Mouse (Mus musculus) T-helper 17 cell (primary cell): ENCODE measurements around the gene Slco4a1.

Experiments used
- in situ Hi-C, 2 experiments: fragments of 300-600 bp; cut with MboI, MseI; formaldehyde crosslinking; loops; 1 replicate in 1 of 2; 2 replicates in 1 of 2; pipeline ENCODE4 v1.15.1; 2025; ENCODE audit warnings: high pct_unique_total_duplicates in 2 of 2

Gene Slco4a1

DNA sequence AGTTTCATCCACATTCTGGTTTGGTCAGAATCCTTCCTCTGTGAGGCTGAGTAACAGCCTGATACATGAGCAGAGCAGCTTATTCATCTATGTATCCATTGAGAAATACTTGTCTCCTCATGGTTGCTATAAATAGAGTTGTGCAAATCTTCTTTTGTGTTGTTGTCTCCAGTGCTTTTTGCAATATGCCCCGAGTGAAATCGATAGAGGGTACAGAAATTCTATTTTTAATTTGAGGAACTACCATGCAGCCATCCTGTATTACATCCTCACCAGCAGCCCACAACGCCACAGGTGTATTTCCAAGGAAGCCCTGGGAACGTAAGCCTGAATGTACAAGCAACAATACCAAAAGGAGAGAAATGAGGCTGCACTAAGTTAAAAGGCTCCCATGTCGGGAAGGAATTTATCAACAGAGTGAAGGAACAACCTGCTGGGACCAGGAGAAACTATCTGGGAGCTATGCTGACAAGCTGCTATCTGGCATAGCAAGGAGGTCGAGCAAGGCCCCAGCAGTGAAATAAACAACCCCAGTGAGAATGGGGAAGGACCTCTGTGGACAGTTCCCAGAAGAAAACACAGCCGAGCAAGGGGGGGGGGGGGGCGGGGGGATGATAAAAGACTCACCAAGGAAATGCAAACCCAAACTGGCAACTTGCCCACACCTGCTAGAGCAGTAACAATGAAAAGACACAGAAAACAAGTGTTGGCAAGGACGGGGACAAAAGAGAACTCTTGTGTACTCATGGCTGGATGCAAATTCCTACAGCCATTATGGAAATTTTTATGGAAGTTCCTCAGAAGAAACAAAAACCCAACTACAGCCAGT is 10.9 kb upstream of the Slco4a1 start:
- in situ Hi-C loops, result no loop called here

DNA sequence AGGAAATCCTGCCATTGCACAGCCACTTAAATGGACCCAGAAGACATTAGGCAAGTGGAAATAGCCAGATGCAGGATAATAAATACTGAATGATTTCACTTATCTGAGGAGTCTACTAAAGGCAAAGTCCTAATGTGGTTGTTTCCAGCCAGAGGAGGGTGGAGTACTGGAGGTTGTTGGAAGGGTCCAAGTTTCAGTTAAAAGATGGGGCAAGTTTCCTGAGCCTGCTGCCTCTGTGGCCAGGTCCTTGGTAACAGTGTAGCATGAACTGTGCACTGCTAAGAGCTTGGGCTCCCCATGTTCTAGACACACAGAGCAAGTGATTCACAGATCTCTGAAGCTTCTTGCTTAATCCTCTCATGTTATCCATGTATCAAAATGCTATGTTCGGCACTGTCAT is 10.1 kb upstream of the Slco4a1 start:
- in situ Hi-C loops, result no loop called here

DNA sequence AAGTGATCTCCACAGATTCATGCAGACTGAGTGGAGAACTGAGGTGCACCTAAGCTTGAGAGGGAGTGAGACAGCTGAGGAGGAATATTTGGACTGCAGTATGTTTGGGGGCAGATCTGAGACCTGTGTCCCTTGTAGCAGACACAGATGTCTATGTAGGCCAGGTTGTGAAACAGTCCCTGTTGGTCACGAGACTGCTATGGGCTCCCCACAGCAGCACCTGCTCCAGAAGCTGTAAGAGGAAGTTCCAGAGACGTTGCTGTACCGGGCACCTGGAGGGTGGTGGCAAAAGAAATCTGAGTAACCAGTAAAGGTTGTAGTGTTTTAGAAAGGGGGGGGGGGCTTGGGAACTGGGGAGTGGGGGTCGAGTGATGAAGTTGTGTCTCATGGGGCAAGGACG is 7.0 kb upstream of the Slco4a1 start:
- in situ Hi-C loops, result no loop called here

GRCm38 (mm10) chr2:180450529-180450928 is 5.5 kb upstream of the Slco4a1 start:
- in situ Hi-C loops, result no loop called here

GRCm38 (mm10) chr2:180456705-180457104 is 660 bp downstream of the Slco4a1 start:
- in situ Hi-C loops, result no loop called here

GRCm38 (mm10) chr2:180457680-180458079 is 1.6 kb downstream of the Slco4a1 start:
- in situ Hi-C loops, result no loop called here

- in situ Hi-C loops, result no loop called here
Observed at GRCm38 (mm10) chr2:180459437-180459836, 3.4 kb downstream of the Slco4a1 start.

GRCm38 (mm10) chr2:180460801-180461200 is 4.8 kb downstream of the Slco4a1 start:
- in situ Hi-C loops, result loop anchor here in 1 of 2 experiments (5.0 kb wide), 1 partner anchor 1142 kb away; no protein-coding TSS in a partner anchor

DNA sequence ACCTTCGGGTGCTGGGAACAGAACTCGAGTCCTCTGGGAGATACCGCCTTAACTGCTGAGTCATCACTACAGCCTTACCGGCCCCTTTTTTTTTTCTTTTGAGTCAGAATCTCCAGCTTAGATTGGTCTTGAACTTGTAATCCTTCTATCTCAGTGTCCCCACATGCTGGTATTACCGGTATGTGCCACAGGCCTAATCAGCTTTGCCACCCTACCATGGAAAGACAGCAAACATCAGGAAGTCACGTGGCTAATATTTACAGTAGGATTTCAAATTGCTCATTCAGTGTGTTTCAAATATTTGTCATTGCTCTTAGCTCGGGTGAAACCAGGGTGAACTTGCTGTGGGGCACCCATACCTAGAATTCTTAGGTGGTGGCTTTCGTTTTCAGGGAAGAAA is 6.5 kb downstream of the Slco4a1 start:
- in situ Hi-C loops, result loop anchor here in 1 of 2 experiments (5.0 kb wide), 1 partner anchor 1140 kb away; no protein-coding TSS in a partner anchor

DNA sequence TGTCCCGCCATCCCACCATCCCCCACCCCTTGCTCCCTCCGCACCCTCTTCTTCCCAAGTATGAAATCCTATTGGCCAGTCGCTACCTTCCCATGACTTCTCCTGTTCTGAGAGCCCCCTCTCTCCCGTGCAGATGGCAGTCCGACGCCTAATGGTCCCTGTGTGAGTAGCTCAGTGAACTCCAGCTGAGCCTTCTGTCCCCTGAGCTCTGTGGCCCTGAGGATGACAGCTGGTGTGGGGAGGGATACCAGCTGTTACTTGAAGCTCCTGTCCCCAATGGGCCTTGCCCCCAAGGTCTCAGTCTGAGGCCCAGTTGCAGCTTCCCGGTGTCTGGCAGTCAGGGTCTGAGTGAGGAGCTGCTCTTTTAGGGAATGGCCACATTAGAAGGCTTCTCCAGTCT is 10.5 kb downstream of the Slco4a1 start:
- in situ Hi-C loops, result loop anchor here in 1 of 2 experiments (5.0 kb wide), 1 partner anchor 86 kb away; no protein-coding TSS in a partner anchor

DNA sequence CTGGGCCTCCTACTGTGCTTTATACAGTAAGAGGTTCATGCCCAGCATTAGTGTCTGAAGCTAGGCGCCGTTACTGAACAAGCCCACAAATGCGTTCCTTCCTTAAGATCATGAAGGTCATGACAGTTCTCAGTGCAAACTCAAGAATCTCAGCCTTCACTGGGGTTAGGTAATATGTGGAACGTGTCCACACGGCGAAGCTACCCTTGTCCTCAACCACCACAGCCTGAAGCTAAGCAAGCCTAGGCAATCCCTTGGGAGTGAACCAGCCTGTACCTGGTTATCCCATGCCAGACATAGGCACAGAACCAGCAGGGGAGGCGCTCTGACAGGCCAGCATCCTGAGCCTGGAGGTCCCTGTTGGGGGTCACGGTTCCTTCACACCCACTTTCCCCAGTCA is 12.8 kb downstream of the Slco4a1 start:
- in situ Hi-C loops, result loop anchor here in 1 of 2 experiments (5.0 kb wide), 1 partner anchor 83 kb away; no protein-coding TSS in a partner anchor

DNA sequence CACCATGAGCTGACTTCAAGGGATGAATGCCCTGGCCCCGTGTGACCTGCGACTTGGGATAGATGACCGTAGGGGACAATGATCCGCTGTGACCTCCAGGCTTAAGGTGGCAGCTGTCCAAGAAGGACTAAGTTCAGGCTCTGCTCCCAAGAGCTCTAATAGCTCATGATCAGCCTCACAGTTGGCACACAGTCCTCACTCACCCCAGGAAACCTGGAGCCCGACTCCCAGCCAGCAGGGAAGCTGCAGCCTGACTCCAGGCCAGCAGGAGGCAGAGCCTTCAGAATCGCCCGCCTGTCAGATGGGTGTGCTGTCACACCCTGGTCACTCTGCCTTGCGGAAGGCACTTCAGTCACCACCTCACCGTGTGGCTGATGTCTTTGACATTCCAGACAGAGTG is 13.7 kb downstream of the Slco4a1 start:
- in situ Hi-C loops, result loop anchor here in 1 of 2 experiments (5.0 to 10.0 kb wide), 4 partner anchors 42 to 295 kb away; no protein-coding TSS in a partner anchor

- in situ Hi-C loops, result loop anchor here in 1 of 2 experiments (5.0 to 10.0 kb wide), 3 partner anchors 45 to 292 kb away; no protein-coding TSS in a partner anchor
Observed at GRCm38 (mm10) chr2:180472306-180473079, 16.4 kb downstream of the Slco4a1 start.

- in situ Hi-C loops, result loop anchor here in 1 of 2 experiments (5.0 to 10.0 kb wide), 3 partner anchors 46 to 292 kb away; no protein-coding TSS in a partner anchor
Observed at GRCm38 (mm10) chr2:180473080-180473440, 17.0 kb downstream of the Slco4a1 start.

GRCm38 (mm10) chr2:180474864-180475263 is 18.8 kb downstream of the Slco4a1 start:
- in situ Hi-C loops, result loop anchor here in 1 of 2 experiments (5.0 to 10.0 kb wide), 3 partner anchors 48 to 290 kb away; no protein-coding TSS in a partner anchor

- in situ Hi-C loops, result no loop called here
Observed at GRCm38 (mm10) chr2:180482274-180482673, 26.2 kb downstream of the Slco4a1 start.

- in situ Hi-C loops, result no loop called here
Observed at GRCm38 (mm10) chr2:180484882-180485281, 28.8 kb downstream of the Slco4a1 start.

- in situ Hi-C loops, result no loop called here
Observed at GRCm38 (mm10) chr2:180485306-180485705, 29.3 kb downstream of the Slco4a1 start.

DNA sequence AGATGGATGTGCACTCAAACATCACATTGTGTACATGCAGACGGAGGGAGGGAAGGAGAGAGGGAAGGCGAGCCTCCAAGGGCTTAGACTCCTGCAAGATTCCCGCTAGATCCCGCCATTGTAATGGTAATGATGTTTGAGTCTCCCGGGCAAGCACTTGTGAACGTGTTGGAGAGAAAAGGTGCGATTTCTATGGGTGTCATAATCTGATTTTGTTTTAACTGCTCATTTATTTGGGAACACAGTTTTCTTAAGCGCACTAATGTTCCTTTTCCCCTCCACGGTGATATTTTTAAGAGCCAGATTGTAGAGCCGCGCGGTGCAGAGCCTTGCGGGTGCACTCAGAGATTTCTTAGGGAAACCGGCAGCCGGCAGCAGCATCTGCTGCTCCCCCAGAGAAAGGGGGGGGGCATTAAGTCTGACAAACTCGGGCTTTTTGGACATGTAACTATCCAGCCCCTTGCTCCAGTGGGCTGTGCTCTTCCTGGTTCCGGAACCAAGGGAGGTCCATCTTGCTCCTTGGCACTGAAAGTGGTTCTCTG is 32.2 kb downstream of the Slco4a1 start:
- in situ Hi-C loops, result no loop called here

DNA sequence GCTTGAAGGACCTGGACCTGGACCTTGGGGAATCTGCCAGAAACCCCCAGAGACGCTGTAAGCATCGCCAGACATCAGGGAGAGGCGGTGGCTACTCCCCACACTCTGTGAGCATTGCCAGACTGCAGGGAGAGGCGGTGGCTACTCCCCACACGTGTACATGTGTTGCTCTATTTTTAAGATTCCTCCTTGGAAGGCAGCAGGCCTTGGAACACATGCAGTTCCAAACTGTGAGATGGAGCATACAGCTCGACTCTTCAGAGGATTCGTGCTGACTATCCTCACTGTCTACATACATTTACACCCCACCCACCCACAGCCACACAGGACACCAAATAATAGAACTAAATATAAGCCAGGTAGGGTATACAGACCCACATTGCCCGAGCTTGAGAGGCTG is 39.9 kb downstream of the Slco4a1 start:
- in situ Hi-C loops, result no loop called here

- in situ Hi-C loops, result no loop called here
Observed at GRCm38 (mm10) chr2:180499741-180500140, 43.7 kb downstream of the Slco4a1 start, which contains the start of gene Ntsr1. Ntsr1 (plus strand) TSS chr2:180499976.

GRCm38 (mm10) chr2:180500726-180501125 is 44.7 kb downstream of the Slco4a1 start:
- in situ Hi-C loops, result no loop called here
